Mouse (Mus musculus) kidney, embryonic 14.5 days (tissue): ENCODE measurements at regions not wholly inside any gene's neighbourhood (a gene's known extent, or its start where the extent isn't known, plus 50 kb on each side); places are given as distances from the start of the nearest gene placed in this dataset.
"Not testable (repeated sequence)": the region's sequence is repeated elsewhere in the genome, so short reads cannot be mapped to it uniquely, and the experiment has no call there.

ENCODE experiments used
- ATAC-seq: fragments of 200-750 bp; cut with Nextera tagmentation; 2 replicates; pipeline ENCODE4 v1.8.0; 2017; ENCODE audit warnings: moderate number of reproducible peaks, mild to moderate bottlenecking, moderate TSS enrichment, moderate library complexity; ENCODE audit not compliant: low FRiP score, low TSS enrichment
- H3K27ac ChIP-seq: fragments of 300-500 bp; sonication (generic); 2 replicates; pipeline ENCODE4 v1.5.1; 2014; ENCODE audit warnings: low read depth, mild to moderate bottlenecking, low read length, moderate library complexity, mixed read lengths
- H3K27me3 ChIP-seq: fragments of 300-500 bp; sonication (generic); 2 replicates; pipeline ENCODE4 v1.6.1; 2014; ENCODE audit warnings: mild to moderate bottlenecking, low read length; ENCODE audit not compliant: control insufficient read depth, insufficient read depth
- H3K36me3 ChIP-seq: fragments of 300-500 bp; sonication (generic); 2 replicates; pipeline ENCODE4 v1.6.1; 2014; ENCODE audit warnings: low read length, mixed read lengths; ENCODE audit not compliant: control insufficient read depth, insufficient read depth
- H3K4me1 ChIP-seq: fragments of 300-500 bp; sonication (generic); 2 replicates; pipeline ENCODE4 v1.6.1; 2014; ENCODE audit warnings: low read length, mixed read lengths; ENCODE audit not compliant: control insufficient read depth, insufficient read depth
- H3K4me2 ChIP-seq: fragments of 300-500 bp; sonication (generic); replicated peaks from 2 replicates; pipeline ENCODE4 v1.6.1; 2014; ENCODE audit warnings: low read depth, mild to moderate bottlenecking, low read length
- H3K4me3 ChIP-seq: fragments of 300-500 bp; sonication (generic); 2 replicates; pipeline ENCODE4 v1.5.1; 2014; ENCODE audit warnings: mild to moderate bottlenecking, low read length
- H3K9ac ChIP-seq: fragments of 300-500 bp; sonication (generic); 2 replicates; pipeline ENCODE4 v1.6.1; 2014; ENCODE audit warnings: low read depth, mild to moderate bottlenecking, low read length, moderate library complexity
- H3K9me3 ChIP-seq: fragments of 300-500 bp; sonication (generic); 2 replicates; pipeline ENCODE4 v1.6.1; 2016; ENCODE audit warnings: low read length; ENCODE audit not compliant: control insufficient read depth
- WGBS: fragments of 180-500 bp; shearing (Covaris S2); extraction: QIAGEN DNeasy Blood & Tissue Kit; methylation state at CpG from one replicate; pipeline ENCODE4 v1.1.7; 2014; 5-methylcytosine and 5-hydroxymethylcytosine counted together

DNA sequence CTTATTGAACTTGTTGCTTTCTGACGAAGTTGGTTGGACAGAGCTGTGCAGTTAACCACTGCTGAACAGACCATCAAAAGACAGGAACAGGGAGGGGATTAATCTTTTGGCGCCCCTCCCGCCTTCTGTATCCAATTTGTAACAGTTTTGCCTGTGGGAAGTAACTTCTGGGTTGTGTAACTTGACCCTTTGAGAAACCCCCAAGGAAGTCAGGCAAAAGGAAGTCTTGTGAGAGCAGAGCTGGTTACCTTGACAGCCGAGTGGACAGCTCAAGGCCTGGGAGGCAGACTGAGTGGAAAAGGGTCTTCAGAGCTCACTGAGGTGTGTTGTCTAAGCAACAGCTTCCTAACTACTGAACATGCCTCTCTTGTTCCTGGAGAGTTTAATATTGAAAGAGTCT, 75.8 kb upstream of the Hao2 start:
- Histone ChIP-seq H3K27ac (no peak overlapping the region), H3K9me3 (no peaks in the 10 kb centered on the region), H3K4me1 (no peaks in the 10 kb centered on the region), H3K4me3 (no peak overlapping the region), H3K4me2 (no peak overlapping the region), H3K9ac (no peak overlapping the region), H3K27me3 (no peaks in the 10 kb centered on the region), H3K36me3 (no peaks in the 10 kb centered on the region)
- WGBS, result 19% methylated on average over 4 of the region's 4 CpGs
- no peak for ATAC-seq

- Histone ChIP-seq H3K4me1 (no peaks in the 10 kb centered on the region), H3K27ac (no peak overlapping the region), H3K36me3 (no peaks in the 10 kb centered on the region), H3K4me2 (no peak overlapping the region), H3K27me3 (no peaks in the 10 kb centered on the region), H3K9me3 (no peaks in the 10 kb centered on the region), H3K9ac (no peak overlapping the region), H3K4me3 (no peak overlapping the region)
- ATAC-seq, result 0 out of 2 replicates have a peak, but pooled peaks have one; percentile 71
- WGBS, result 5% methylated on average over 3 of the region's 3 CpGs
Observed at GRCm38 (mm10) chr3:98975777-98976176, 82.7 kb upstream of the Hao2 start.

GRCm38 (mm10) chr3:98982787-98983186, 89.7 kb upstream of the Hao2 start:
- Histone ChIP-seq H3K4me1 (no peaks in the 10 kb centered on the region), H3K27me3 (no peaks in the 10 kb centered on the region), H3K9me3 (no peaks in the 10 kb centered on the region), H3K9ac (no peak overlapping the region), H3K36me3 (no peaks in the 10 kb centered on the region), H3K4me3 (no peak overlapping the region), H3K27ac (no peak overlapping the region), H3K4me2 (no peak overlapping the region)
- ATAC-seq, result no peak
- 97% methylated on average over 1 of the region's 1 CpGs for WGBS

DNA sequence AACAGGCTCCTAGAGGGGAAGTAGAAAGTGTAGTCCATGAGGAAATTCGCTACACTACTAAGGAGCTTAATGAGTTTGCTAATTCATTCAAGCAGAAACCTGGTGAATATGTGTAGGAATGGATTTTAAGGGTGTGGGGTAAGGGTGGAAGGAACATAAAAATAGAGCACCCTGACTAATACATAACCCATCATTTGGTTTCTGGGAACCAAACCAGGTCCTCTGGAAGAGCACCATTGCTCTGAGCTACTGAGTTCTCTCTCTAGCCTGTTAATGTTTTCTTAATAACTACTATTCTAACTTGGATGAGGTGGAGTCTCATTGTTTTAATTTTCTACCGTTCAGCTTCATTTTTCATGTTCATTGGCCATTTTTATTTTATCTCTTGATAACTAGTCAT, 94.2 kb upstream of the Hao2 start:
- H3K9me3 ChIP-seq, H3K4me3 ChIP-seq, H3K27ac ChIP-seq, H3K4me2 ChIP-seq, H3K36me3 ChIP-seq, H3K27me3 ChIP-seq, ATAC-seq, H3K4me1 ChIP-seq, H3K9ac ChIP-seq: not testable (repeated sequence)
- 68% methylated on average over 2 of the region's 2 CpGs for whole genome bisulfite sequencing

DNA sequence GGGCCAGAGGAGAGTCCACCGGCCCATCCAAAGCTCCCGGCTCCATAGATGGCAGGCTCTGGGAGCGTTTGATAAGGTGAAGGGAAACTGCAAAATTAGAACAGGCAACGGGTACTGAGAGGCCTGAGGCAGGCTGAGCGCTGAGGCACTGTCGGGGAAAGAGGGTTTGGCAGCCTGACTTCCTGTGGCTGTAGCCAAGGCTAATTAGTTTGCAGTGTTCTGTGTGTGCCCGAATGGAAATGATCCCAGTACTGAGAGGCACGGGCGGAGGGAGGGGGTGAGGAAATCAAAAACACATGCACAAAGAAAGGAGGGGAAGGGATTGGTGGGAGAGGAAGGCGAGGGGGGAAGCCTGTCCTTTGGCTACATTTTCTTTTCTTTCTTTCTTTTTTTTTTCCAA, 97.8 kb upstream of the Hao2 start:
- Histone ChIP-seq H3K27ac (no peak overlapping the region), H3K9me3 (no peaks in the 10 kb centered on the region), H3K27me3 (no peaks in the 10 kb centered on the region), H3K4me2 (no peak overlapping the region), H3K9ac (no peak overlapping the region), H3K4me1 (no peaks in the 10 kb centered on the region), H3K36me3 (no peaks in the 10 kb centered on the region), H3K4me3 (no peak overlapping the region)
- 23% methylated on average over 10 of the region's 10 CpGs for WGBS
- peak; percentile 64; the same call in 1 of the 2 replicates for ATAC-seq

DNA sequence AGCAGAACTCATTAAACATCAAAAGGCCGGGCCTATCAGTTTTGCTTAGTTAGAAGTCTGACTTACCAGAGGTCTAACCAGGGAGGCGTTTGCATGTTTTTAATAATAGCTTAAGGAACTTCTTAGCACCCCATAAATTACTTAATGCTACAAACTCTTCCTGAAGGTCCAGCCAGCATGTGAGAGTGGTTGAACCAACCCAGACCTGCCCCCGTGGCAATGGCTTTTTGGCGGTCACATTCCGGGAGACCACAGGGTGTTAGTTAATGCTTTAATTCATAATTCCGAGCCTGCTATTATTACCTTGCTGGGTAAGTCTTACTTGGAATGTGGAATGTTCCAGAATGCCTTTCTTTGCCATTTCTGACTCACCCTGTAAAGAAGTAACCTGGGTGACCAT, 98.2 kb upstream of the Hao2 start:
- no peaks in the 10 kb centered on the region for H3K36me3 ChIP-seq
- no peaks in the 10 kb centered on the region for H3K27me3 ChIP-seq
- no peak overlapping the region for H3K9ac ChIP-seq
- ATAC-seq, result no peak
- H3K4me2 ChIP-seq, result no peak overlapping the region
- no peak overlapping the region for H3K4me3 ChIP-seq
- H3K4me1 ChIP-seq, result no peaks in the 10 kb centered on the region
- H3K9me3 ChIP-seq, result no peaks in the 10 kb centered on the region
- 54% methylated on average over 6 of the region's 6 CpGs for WGBS
- H3K27ac ChIP-seq, result no peak overlapping the region

DNA sequence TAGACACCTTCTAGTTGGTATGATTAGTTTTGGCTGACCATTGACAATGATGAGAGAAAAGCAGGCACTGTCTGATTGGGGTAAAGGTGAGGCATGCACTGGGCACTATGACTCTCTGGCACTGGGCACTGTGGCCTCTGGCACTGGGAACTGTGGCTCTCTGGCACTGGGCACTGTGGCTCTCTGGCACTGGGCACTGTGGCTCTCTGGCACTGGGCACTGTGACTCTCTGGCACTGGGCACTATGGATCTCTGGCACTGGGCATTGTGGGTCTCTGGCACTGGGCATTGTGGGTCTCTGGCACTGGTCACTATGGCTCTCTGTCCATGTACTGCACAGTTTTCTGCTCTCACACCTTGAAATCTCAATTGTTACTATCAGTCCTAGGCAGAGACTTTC, 101.0 kb upstream of the Hao2 start:
- H3K27ac ChIP-seq, result no peak overlapping the region

GRCm38 (mm10) chr3:99030636-99031035, 110.2 kb upstream of the Wars2 start:
- H3K4me3 ChIP-seq, result no peak overlapping the region

More for the DNA sequence above, 101.0 kb upstream of the Hao2 start:
- H3K36me3 ChIP-seq, result no peaks in the 10 kb centered on the region
- no peaks in the 10 kb centered on the region for H3K9me3 ChIP-seq
- no peak overlapping the region for H3K4me2 ChIP-seq
- H3K4me3 ChIP-seq, result no peak overlapping the region
- ATAC-seq, result no peak
- no peaks in the 10 kb centered on the region for H3K4me1 ChIP-seq
- no peaks in the 10 kb centered on the region for H3K27me3 ChIP-seq
- H3K9ac ChIP-seq, result no peak overlapping the region

DNA sequence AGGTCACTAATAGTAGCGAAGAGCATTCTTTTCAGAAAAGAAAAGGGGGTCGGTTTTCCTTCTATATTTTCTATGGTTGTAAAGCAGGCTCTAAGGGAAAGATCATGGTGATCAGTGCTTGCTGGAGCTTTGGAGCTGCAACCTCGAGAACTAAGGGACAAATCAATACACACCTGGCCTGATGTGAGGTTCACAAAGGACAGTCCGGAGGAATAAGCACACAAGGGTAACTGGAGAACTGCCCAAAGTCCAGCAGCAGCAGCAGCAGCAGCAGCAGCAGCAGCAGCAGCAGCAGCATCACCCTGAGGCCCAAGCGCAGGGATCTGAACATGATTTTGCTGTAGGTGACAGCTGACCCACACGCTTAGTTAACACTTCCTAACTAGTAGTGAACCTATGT, 94.7 kb upstream of the Wars2 start:
- no peaks in the 10 kb centered on the region for H3K27me3 ChIP-seq
- no peaks in the 10 kb centered on the region for H3K4me1 ChIP-seq
- no peak overlapping the region for H3K4me2 ChIP-seq
- H3K4me3 ChIP-seq, result no peak overlapping the region
- 76% methylated on average over 6 of the region's 6 CpGs for WGBS
- H3K27ac ChIP-seq, result no peak overlapping the region
- ATAC-seq, result no peak
- no peaks in the 10 kb centered on the region for H3K9me3 ChIP-seq
- H3K36me3 ChIP-seq, result no peaks in the 10 kb centered on the region
- H3K9ac ChIP-seq, result no peak overlapping the region

More at GRCm38 (mm10) chr3:99030636-99031035, 110.2 kb upstream of the Wars2 start:
- H3K27me3 ChIP-seq, result no peaks in the 10 kb centered on the region
- WGBS, result 13% methylated on average over 1 of the region's 1 CpGs
- no peak overlapping the region for H3K4me2 ChIP-seq
- H3K27ac ChIP-seq, result no peak overlapping the region
- ATAC-seq, result no peak
- H3K4me1 ChIP-seq, result no peaks in the 10 kb centered on the region
- no peaks in the 10 kb centered on the region for H3K9me3 ChIP-seq
- no peak overlapping the region for H3K9ac ChIP-seq
- no peaks in the 10 kb centered on the region for H3K36me3 ChIP-seq

GRCm38 (mm10) chr3:99047156-99047555, 93.7 kb upstream of the Wars2 start:
- H3K4me2 ChIP-seq, result no peak overlapping the region
- no peak for ATAC-seq
- no peaks in the 10 kb centered on the region for H3K9me3 ChIP-seq
- no peak overlapping the region for H3K27ac ChIP-seq
- no peak overlapping the region for H3K9ac ChIP-seq
- H3K27me3 ChIP-seq, result no peaks in the 10 kb centered on the region
- H3K4me3 ChIP-seq, result no peak overlapping the region
- no peaks in the 10 kb centered on the region for H3K36me3 ChIP-seq
- no peaks in the 10 kb centered on the region for H3K4me1 ChIP-seq
- WGBS, result 78% methylated on average over 5 of the region's 5 CpGs
